Comparison of ENCODE assay signal across 26 mouse cellular contexts in the genomic region with DNA sequence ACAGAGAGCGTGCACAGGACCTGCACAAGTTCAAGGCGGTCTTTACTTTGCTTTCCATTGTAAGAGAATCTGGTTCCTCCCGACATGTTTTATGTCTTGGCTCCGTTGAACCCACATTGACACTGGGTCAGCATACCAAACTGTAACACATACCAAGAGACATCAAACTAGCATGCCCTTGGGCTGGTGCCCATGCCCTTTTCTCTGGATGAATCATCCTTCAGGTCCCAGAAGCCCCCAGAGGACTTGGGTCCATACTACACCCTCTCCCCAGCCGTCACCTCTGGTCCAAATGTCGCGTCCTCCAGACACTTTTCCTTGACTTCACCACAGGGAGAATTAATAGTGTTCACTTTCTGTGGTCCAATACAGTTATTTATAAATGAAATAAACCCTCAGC.
"Had no signal": no experiment of that assay in that cellular context is flagged by ENCODE, and none has a peak within 500 bp of the region (broad histone marks: within the 10 kb centered on the region; RNA-seq: fewer than 3 reads in every experiment).

No protein-coding gene starts in this region.

- H3K4me3 ChIP-seq: gastrocnemius, adult 2 months; heart, embryonic 10.5 days; heart, embryonic 12.5 days; hindbrain, embryonic 10.5 days; hindbrain, embryonic 12.5 days; intestine, embryonic 15.5 days; kidney, embryonic 15.5 days; limb, embryonic 12.5 days; liver, embryonic 12.5 days had no signal

- H3K27ac ChIP-seq: gastrocnemius, adult 2 months; heart, embryonic 10.5 days; hindbrain, embryonic 10.5 days; hindbrain, embryonic 12.5 days; hindbrain, embryonic 14.5 days; intestine, embryonic 15.5 days; kidney, embryonic 15.5 days; kidney, postnatal 0 days; limb, embryonic 12.5 days; liver, embryonic 12.5 days; liver, embryonic 14.5 days had no signal

- H3K9me3 ChIP-seq: heart, embryonic 10.5 days; heart, embryonic 12.5 days; hindbrain, embryonic 10.5 days; hindbrain, embryonic 12.5 days; intestine, embryonic 15.5 days; kidney, embryonic 15.5 days; limb, embryonic 12.5 days; liver, embryonic 12.5 days had no signal

- H3K4me2 ChIP-seq: heart, embryonic 12.5 days; hindbrain, embryonic 12.5 days; hindbrain, embryonic 14.5 days; intestine, embryonic 15.5 days; kidney, embryonic 15.5 days; limb, embryonic 12.5 days; liver, embryonic 12.5 days had no signal

- H3K9ac ChIP-seq: heart, embryonic 12.5 days; hindbrain, embryonic 12.5 days; hindbrain, embryonic 14.5 days; intestine, embryonic 15.5 days; kidney, embryonic 15.5 days; limb, embryonic 12.5 days; liver, embryonic 12.5 days; liver, embryonic 14.5 days had no signal

- ATAC-seq: hindbrain, embryonic 16.5 days; inflammation-experienced regulatory T-cells, adult 6 months; intestine, embryonic 15.5 days; intestine, postnatal 0 days; liver, embryonic 12.5 days had no signal

- H3K27me3 ChIP-seq: heart, embryonic 12.5 days; hindbrain, embryonic 12.5 days; intestine, embryonic 15.5 days; kidney, embryonic 15.5 days; limb, embryonic 12.5 days; liver, embryonic 12.5 days had no signal

- DNase-seq: gastrocnemius, adult 2 months; gastrocnemius, postnatal 10 days; gastrocnemius, postnatal 25 days; heart, adult 18-20 months; heart, postnatal 10 days; heart, postnatal 4 days; kidney, adult 2 months; kidney, adult 9 months; kidney, postnatal 14 days; layer of hippocampus, adult 9-11 months; layer of hippocampus, postnatal 36 days; left cerebral cortex, postnatal 4 days had no signal

- H3K36me3 ChIP-seq: heart, embryonic 10.5 days; heart, embryonic 12.5 days; hindbrain, embryonic 10.5 days; hindbrain, embryonic 12.5 days; intestine, embryonic 15.5 days; kidney, embryonic 15.5 days; limb, embryonic 12.5 days; liver, embryonic 12.5 days had no signal

- H3K4me1 ChIP-seq: heart, embryonic 10.5 days; heart, embryonic 12.5 days; hindbrain, embryonic 10.5 days; hindbrain, embryonic 12.5 days; limb, embryonic 12.5 days; liver, embryonic 12.5 days had no signal
